Mouse (Mus musculus) adrenal gland, postnatal 10 days (tissue): ENCODE measurements around the gene Olfr44. TPM values are rescaled to one million over a fixed set of nuclear protein-coding genes. Genes with fewer than 3 reads are reported as not detected.

ENCODE experiments used
- DNase-seq: peaks from one replicate; pipeline ENCODE4 v3.0.0; 2021; ENCODE audit warnings: mixed read lengths
- long read RNA-seq, 2 experiments: library from polyadenylated mRNA; stranded (forward); transcript quantifications; one replicate each; pipeline ENCODE4 v2.0.0; 2021
- total RNA-seq, 2 experiments: library from RNA; stranded (reverse); gene quantifications; 2 replicates each; pipeline ENCODE4 v1.2.3; 2021

Olfr44 gene
- not detected for total RNA-seq
- long read RNA-seq, experiment 1 = 0 reads
- long read RNA-seq, experiment 2 = 0 reads

DNA sequence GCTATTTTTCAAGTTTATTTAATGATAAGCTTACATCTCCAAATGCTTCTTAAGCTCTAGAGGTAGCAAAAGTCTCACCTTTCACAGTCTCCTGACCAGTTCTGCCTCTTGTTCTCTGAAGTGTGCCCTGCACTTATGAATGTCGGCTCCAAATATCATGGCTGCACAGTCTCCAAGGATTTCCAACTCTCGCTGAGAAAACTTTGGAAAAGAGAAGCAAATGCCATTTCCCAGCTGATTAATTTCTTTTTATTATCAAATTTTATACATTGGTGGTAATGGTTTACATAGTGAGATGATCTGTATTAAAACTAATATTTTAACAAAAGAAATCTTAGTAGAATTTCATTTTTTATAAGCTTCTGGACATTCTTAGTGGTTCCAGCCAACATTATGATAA, at the start of gene Olfr44:
TSS of gene Olfr44 (minus strand) at position 101 of the 400 bp plus-strand sequence.
- DNase-seq = no peak

DNA sequence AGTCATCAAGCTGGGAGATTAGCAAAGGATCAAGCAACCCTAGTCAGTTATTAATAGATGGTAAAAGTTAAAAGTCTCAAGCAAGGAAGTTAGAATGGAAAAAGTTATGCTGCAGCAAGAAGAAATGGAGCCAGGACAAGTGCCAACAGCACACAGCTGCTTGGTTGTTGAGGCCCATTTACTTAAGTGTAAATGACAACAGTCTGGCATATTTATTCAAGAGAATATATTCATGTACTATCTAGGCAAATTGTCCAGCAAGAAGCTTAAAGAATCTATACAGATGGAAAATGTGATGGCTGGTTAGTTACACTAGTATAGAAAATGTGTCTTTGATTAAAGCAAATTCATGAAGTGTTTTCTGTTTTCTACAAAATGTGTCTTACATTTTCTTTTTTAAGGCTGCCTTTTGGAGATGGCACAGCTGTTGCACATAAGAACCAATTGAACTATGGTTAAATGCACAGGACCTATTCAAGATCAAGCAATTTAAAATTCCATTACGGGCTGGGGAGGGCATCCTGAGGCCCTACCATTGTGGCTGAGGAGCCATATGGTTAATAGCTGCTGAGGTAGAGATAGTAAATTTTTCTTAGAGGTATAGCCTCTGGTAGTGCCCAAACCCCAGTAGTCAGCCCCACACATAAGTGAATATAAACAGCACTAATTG, 30.0 kb upstream of the Olfr44 start:
- DNase-seq = no peak

DNA sequence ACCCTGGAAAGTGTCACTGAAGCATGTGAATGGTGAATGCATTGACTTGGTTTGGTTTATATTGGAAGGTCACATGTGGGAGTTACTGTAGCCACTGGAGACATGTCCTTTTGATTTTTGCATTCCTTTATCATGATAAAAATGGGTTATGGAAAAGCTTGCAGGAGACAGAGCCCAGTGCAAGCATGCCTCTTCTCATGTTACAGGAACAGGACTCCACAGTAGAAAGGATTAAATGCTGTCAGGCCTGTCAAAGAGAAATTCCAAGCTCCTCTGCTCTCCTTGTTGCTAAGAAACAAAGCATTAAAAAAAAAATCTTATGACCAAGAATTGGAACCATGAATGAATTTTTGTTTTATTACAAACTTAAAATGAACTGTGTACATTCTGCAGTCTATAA, 24.8 kb upstream of the Olfr44 start:
- DNase-seq = no peak

DNA sequence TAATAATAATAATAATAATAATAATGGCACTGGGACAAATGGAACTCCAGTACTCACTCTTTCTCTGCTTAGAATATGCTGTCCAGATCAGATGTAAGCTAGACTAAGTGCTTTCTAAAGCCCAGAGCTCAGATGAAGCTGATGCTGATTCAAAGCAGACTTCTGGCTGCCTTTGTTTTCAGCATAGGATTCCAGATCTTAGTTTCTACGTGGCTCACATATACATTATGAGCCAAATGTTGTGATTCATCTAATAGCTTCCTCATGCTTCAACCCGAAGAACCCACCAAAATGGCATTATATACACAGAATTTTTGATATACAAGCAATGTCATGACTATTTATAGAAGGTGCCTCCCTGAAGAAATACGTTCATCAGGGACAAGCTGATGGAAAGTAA, 21.7 kb upstream of the Olfr44 start, which contains the start of gene Olfr957:
TSS of gene Olfr957 (minus strand) at position 279 of the 400 bp plus-strand sequence.
- DNase-seq = no peak

DNA sequence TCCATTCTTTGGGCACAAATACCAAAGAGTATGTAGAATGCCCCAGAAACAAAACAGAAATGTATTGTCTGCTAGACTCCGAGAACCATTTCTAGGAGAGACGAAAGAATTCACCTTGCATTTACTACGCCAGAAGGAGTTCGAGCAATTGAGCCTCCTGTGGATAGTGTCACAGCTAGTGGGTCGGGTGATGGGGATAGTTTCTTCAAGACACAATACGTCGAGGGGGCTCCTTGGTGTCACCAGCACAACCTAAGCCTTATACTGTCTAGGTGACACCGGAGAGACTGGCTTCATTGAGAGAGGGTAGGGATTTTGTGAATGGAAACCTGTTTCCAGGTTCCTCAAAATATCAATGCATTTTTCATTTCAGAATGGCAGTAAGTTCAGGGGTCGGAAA, 15.6 kb upstream of the Olfr44 start:
- DNase-seq = no peak

DNA sequence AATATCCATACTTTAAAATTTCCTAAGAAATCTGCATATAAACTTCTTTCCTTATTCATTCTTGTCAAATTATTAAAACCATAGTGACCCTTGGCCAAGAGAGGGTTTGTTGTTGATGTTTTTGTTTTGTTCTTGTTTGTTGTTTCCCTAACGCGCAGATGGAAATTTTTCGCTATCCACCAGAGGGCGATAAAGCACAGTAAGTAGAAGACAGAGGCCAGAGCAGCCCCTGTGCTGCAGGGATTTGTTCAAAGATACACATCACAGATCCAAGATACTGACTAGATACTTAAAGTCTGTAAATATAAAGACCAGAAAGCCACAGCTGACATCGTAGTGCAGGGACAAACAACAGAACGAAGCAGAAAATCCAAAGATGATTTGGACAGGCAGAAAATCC, 15.2 kb upstream of the Olfr44 start:
- peak; percentile 67 for DNase-seq

DNA sequence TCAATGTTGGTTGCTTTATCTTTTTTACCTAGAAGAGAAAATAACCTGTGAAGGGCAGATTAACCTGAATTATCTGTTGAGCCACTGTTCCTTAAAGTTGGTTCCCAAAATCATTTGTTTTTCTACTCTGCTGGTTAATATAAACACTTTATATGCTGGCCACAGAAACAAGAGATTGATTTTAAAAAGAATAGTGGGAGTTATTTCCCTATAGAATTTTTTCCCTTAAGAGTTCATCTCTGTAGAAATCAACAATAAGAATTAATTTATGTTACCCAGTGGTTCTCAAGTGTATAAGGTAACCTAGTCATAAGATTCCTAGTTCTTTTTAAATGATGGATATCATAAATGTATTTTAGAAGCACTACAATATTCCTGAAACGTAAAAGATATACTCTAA, 22.0 kb downstream of the Olfr44 start, which contains the start of gene Olfr955:
TSS of gene Olfr955 (minus strand) at position 101 of the 400 bp plus-strand sequence.
- DNase-seq = no peak

DNA sequence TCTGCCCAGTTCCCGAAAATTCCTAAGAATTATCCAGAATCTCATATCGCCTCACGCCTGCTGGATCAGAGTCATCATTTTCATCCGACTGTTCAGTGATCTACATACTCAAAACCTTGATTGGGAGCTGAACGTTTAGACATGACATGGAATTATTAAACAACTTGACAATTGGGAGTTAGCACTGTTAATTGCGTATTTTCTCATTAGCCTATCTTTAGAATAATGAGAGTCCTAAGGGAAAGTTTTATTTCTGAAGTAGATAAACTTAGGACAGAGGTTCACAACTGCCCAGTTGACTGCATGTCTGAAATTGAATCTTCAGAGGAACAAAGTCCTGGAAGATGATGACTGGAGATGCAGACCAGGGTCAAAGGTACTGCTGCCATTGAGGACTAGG, 37.4 kb downstream of the Olfr44 start, which contains the start of gene Olfr954:
TSS of gene Olfr954 (plus strand) at position 301 of the 400 bp plus-strand sequence.
- DNase-seq = no peak

Other genes with a start within 250 kb of the Olfr44 start
- not detected for gene Olfr1537, start 244.0 kb downstream of the Olfr44 start, total RNA-seq
- not detected for gene Olfr945, start 217.2 kb downstream of the Olfr44 start, total RNA-seq
- not detected for gene Olfr948, start 167.9 kb downstream of the Olfr44 start, total RNA-seq
- not detected for gene Olfr951, start 106.6 kb downstream of the Olfr44 start, total RNA-seq
- not detected for gene Olfr952, start 66.8 kb downstream of the Olfr44 start, total RNA-seq
- gene Olfr954, start 37.3 kb downstream of the Olfr44 start, total RNA-seq = not detected
- not detected for gene Olfr955, start 22.1 kb downstream of the Olfr44 start, total RNA-seq
- not detected for gene Olfr957, start 21.8 kb upstream of the Olfr44 start, total RNA-seq
- gene Olfr958, start 60.1 kb upstream of the Olfr44 start, total RNA-seq = not detected
- not detected for gene Olfr959, start 81.6 kb upstream of the Olfr44 start, total RNA-seq
- 10 to 100 TPM; 15.4 to 20.6 TPM for gene AW551984, start 110.4 kb upstream of the Olfr44 start, total RNA-seq
- not detected for gene Olfr148, start 116.7 kb upstream of the Olfr44 start, total RNA-seq
- not detected for gene Olfr960, start 127.4 kb upstream of the Olfr44 start, total RNA-seq
- not detected for gene Olfr961, start 151.1 kb upstream of the Olfr44 start, total RNA-seq
- gene Olfr963, start 173.2 kb upstream of the Olfr44 start, total RNA-seq = not detected
- gene Olfr149, start 213.1 kb upstream of the Olfr44 start, total RNA-seq = not detected
- gene Olfr965, start 217.4 kb upstream of the Olfr44 start, total RNA-seq = not detected
- not detected for gene Olfr150, start 237.0 kb upstream of the Olfr44 start, total RNA-seq